Mouse (Mus musculus) heart, postnatal 0 days (tissue): ENCODE measurements around the gene Cyp3a13. TPM values are rescaled to one million over a fixed set of nuclear protein-coding genes. Genes with fewer than 3 reads are reported as not detected.
A peak's percentile ranks its signal among the peaks of the same experiment; 100 is the strongest.

Source experiments
- ATAC-seq: fragments of 200-750 bp; cut with Nextera tagmentation; 2 replicates; pipeline ENCODE4 v1.8.0; 2017; ENCODE audit warnings: low read depth, moderate number of reproducible peaks, moderate library complexity; ENCODE audit not compliant: insufficient read depth
- DNase-seq: peaks from one replicate; pipeline ENCODE4 v3.0.0-alpha.2; 2016; ENCODE audit warnings: low spot score
- H3K27ac ChIP-seq: fragments of 300-500 bp; sonication (generic); 2 replicates; pipeline ENCODE4 v1.5.1; 2014; ENCODE audit warnings: low read depth, mild to moderate bottlenecking
- H3K27me3 ChIP-seq: fragments of 300-500 bp; sonication (generic); 2 replicates; pipeline ENCODE4 v1.6.1; 2014; ENCODE audit warnings: low read length, mixed read lengths; ENCODE audit not compliant: control insufficient read depth, insufficient read depth
- H3K36me3 ChIP-seq: fragments of 300-500 bp; sonication (generic); replicated peaks from 2 replicates; pipeline ENCODE4 v1.6.1; 2014; ENCODE audit warnings: low read length, mixed read lengths; ENCODE audit not compliant: control insufficient read depth, insufficient read depth
- H3K4me1 ChIP-seq: fragments of 300-500 bp; sonication (generic); 2 replicates; pipeline ENCODE4 v1.6.1; 2014; ENCODE audit warnings: antibody characterized with exemption; ENCODE audit not compliant: control insufficient read depth, insufficient read depth
- H3K4me2 ChIP-seq: fragments of 300-500 bp; sonication (generic); 2 replicates; pipeline ENCODE4 v1.6.1; 2014; ENCODE audit warnings: low read depth, mild to moderate bottlenecking, low read length, moderate library complexity
- H3K4me3 ChIP-seq: fragments of 300-500 bp; sonication (generic); 2 replicates; pipeline ENCODE4 v1.5.1; 2014; ENCODE audit warnings: low read depth, low read length
- H3K9ac ChIP-seq: fragments of 300-500 bp; sonication (generic); replicated peaks from 2 replicates; pipeline ENCODE4 v1.6.1; 2014; ENCODE audit warnings: low read depth, low read length, mixed read lengths
- H3K9me3 ChIP-seq: fragments of 300-500 bp; sonication (generic); replicated peaks from 2 replicates; pipeline ENCODE4 v1.6.1; 2016; ENCODE audit warnings: low read length; ENCODE audit not compliant: control insufficient read depth
- CTCF ChIP-seq: IDR thresholded peaks from 2 replicates; pipeline ENCODE4 v1.5.1; 2016; ENCODE audit warnings: antibody characterized with exemption, control low read depth, low read depth
- EP300 ChIP-seq: IDR thresholded peaks from 2 replicates; pipeline ENCODE4 v1.6.1; 2016; ENCODE audit warnings: antibody characterized with exemption, low read depth
- WGBS: fragments of 180-500 bp; shearing (Covaris S2); extraction: QIAGEN DNeasy Blood & Tissue Kit; methylation state at CpG from one replicate; pipeline ENCODE4 v1.1.7; 2014; 5-methylcytosine and 5-hydroxymethylcytosine counted together
- polyA plus RNA-seq: library from polyadenylated mRNA; unstranded; fragments of >200 nt; fragmentation: Nextera tagmentation; extraction: Ambion mirVana; gene quantifications from 2 replicates; pipeline ENCODE4 v1.2.1, GENCODE M21; 2015
- total RNA-seq: library from RNA; depleted of rRNA; stranded (reverse); fragments of >200 nt; gene quantifications from 2 replicates; pipeline ENCODE4 v1.2.3, GENCODE M21; 2014; ENCODE audit warnings: low replicate concordance; rRNA removed

Gene Cyp3a13
- total RNA-seq: not detected in 2 replicates
- polyA plus RNA-seq: 0.10 and 0.11 TPM in 2 replicates

GRCm38 (mm10) chr5:137921532-137921931 lies at the start of gene Cyp3a13:
Cyp3a13 (minus strand) TSS chr5:137921619.
- ATAC-seq (no peak), DNase-seq (no peak)
- H3K36me3 ChIP-seq: no peaks in the 10 kb centered on the region
- H3K4me1 ChIP-seq: no peaks in the 10 kb centered on the region
- no peak within 1 kb of the TSS for H3K9ac ChIP-seq
- TF ChIP-seq CTCF (no peak), EP300 (no peak)
- no peak within 1 kb of the TSS for H3K27ac ChIP-seq
- no peaks in the 10 kb centered on the region for H3K9me3 ChIP-seq
- no peak within 1 kb of the TSS for H3K4me3 ChIP-seq
- no peak within 1 kb of the TSS for H3K4me2 ChIP-seq
- H3K27me3 ChIP-seq: no peaks in the 10 kb centered on the region
- WGBS: 46% methylated on average over 2 of the region's 2 CpGs

GRCm38 (mm10) chr5:137966492-137966891 lies 45.1 kb upstream of the Cyp3a13 start:
- no peak for TF ChIP-seq EP300
- TF ChIP-seq CTCF: no peak
- H3K4me3 ChIP-seq: no peak overlapping the region
- no peaks in the 10 kb centered on the region for H3K27me3 ChIP-seq
- H3K9ac ChIP-seq: no peak overlapping the region
- H3K9me3 ChIP-seq: no peaks in the 10 kb centered on the region
- H3K4me1 ChIP-seq: no peaks in the 10 kb centered on the region
- no peak for ATAC-seq
- H3K27ac ChIP-seq: no peak overlapping the region
- no peaks in the 10 kb centered on the region for H3K36me3 ChIP-seq
- no peak for DNase-seq
- no peak overlapping the region for H3K4me2 ChIP-seq

GRCm38 (mm10) chr5:137962945-137963344 lies 41.5 kb upstream of the Cyp3a13 start, which contains the start of gene Gjc3:
Gjc3 (minus strand) TSS chr5:137963098.
- WGBS: 74% methylated on average over 8 of the region's 8 CpGs
- Histone ChIP-seq H3K9me3 (no peaks in the 10 kb centered on the region), H3K27ac (no peak within 1 kb of the TSS), H3K4me1 (no peaks in the 10 kb centered on the region), H3K4me2 (no peak within 1 kb of the TSS), H3K27me3 (no peaks in the 10 kb centered on the region), H3K9ac (no peak within 1 kb of the TSS), H3K36me3 (no peaks in the 10 kb centered on the region), H3K4me3 (no peak within 1 kb of the TSS)
- ATAC-seq (no peak), DNase-seq (no peak)
- TF ChIP-seq EP300: no peak
- no peak for TF ChIP-seq CTCF

DNA sequence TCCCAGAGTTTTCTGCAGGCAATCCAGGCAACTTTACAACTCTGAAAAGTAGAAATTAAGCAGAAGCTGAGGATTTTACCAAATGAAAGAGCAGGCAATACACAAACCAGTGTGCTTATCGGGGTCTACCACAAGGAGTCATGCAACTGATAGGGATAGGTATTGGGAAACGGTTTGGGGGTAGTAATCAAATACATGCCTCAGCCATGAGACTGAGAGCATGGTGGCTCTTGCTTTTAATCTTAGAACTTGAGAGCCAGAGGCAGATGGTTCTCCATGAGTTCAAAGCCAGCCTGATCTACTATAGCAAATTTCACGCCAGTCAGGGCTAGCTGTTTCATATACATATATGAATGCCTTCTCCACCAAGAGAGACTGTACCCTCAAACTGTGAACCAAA lies 35.0 kb upstream of the Cyp3a13 start:
- WGBS: 73% methylated on average over 3 of the region's 3 CpGs
- H3K9me3 ChIP-seq: no peaks in the 10 kb centered on the region
- no peaks in the 10 kb centered on the region for H3K4me1 ChIP-seq
- H3K27ac ChIP-seq: no peak overlapping the region
- no peak overlapping the region for H3K4me3 ChIP-seq
- H3K4me2 ChIP-seq: no peak overlapping the region
- no peak for DNase-seq
- TF ChIP-seq CTCF: no peak
- no peak for TF ChIP-seq EP300
- no peak for ATAC-seq
- no peaks in the 10 kb centered on the region for H3K27me3 ChIP-seq
- no peaks in the 10 kb centered on the region for H3K36me3 ChIP-seq
- no peak overlapping the region for H3K9ac ChIP-seq

DNA sequence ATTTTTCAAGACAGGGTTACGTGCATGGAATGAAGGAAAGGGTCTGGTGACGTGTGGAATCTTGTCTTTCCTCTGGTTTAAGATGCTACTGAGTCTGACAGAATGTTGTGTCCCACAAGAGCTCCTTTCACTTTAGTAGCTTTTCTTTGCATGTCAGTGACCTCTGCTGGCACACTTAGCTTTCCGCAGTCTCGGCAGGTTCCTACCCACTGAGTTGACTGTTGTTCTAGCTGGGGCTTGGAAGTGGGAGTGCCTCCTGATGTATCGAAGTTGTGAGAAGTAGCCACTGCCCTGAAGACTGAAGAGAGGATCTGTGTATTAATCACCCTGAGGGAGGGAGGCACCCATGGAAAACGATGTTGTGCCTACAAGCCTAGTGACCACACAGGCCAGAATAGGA lies 29.8 kb upstream of the Cyp3a13 start:
- no peaks in the 10 kb centered on the region for H3K4me1 ChIP-seq
- TF ChIP-seq EP300 (no peak), CTCF (peak; percentile 19; the same call in 1 of the 2 replicates)
- H3K4me2 ChIP-seq: no peak overlapping the region
- WGBS: 27% methylated on average over 6 of the region's 6 CpGs
- no peaks in the 10 kb centered on the region for H3K27me3 ChIP-seq
- no peak for DNase-seq
- H3K9ac ChIP-seq: no peak overlapping the region
- no peaks in the 10 kb centered on the region for H3K36me3 ChIP-seq
- no peak overlapping the region for H3K27ac ChIP-seq
- H3K9me3 ChIP-seq: no peaks in the 10 kb centered on the region
- H3K4me3 ChIP-seq: no peak overlapping the region
- ATAC-seq: no peak

GRCm38 (mm10) chr5:137947303-137947702 lies 25.9 kb upstream of the Cyp3a13 start:
- no peak overlapping the region for H3K9ac ChIP-seq
- ATAC-seq: no peak

More at GRCm38 (mm10) chr5:137947303-137947702, 25.9 kb upstream of the Cyp3a13 start:
- Histone ChIP-seq H3K4me2 (no peak overlapping the region), H3K27me3 (no peaks in the 10 kb centered on the region), H3K9me3 (no peaks in the 10 kb centered on the region), H3K27ac (no peak overlapping the region), H3K4me3 (no peak overlapping the region), H3K36me3 (no peaks in the 10 kb centered on the region), H3K4me1 (no peaks in the 10 kb centered on the region)
- DNase-seq: no peak
- TF ChIP-seq CTCF (no peak), EP300 (no peak)
